Mouse (Mus musculus): ENCODE results near the gene Bcl7a.

DNA sequence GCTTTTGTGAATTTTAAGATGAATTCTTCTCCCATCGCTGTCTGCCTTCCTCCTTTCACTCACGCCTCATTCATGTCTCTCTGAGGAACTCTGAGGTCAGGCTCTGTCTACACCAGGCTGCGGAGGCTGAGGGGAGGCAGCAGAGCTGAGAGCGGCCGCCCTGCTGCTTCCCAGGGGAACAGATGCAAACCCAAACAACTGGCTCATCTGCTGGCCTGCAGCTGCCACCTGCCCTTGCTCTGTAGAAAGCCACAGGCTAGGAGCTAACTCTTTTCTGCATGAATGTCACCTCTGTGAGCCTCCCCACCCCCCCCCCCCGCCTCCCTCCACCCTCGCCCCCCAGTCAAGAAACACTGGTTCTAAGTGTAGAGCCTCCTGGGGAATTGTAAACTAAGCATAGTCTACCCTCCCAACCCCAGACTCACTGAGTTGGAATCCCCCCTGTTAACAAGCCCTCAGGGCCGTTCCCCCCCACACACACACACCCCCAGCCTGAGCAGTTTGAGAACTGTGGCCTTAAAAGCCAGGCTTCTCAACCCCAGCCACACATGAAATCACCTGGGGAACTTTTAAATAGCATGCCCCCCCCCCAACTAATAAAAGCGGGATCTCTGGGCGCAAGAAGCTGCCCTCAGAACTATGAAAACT lies 28.3 kb upstream of the Bcl7a start:
- TF ChIP-seq CTCF (IDR thresholded peaks at IDR 0.05; ENCODE audit: insufficient read depth, low read length) (no peak), POLR2A (IDR thresholded peaks at IDR 0.05; ENCODE audit: borderline replicate concordance, extremely low read depth, low read depth, low read length) (no peak)

All from lung, adult 2 months (tissue).